Mouse (Mus musculus): ENCODE results near the gene Gm10670. TPM values are rescaled to one million over a fixed set of nuclear protein-coding genes. Genes with fewer than 3 reads are reported as not detected.
"Not testable (repeated sequence)": the region's sequence is repeated elsewhere in the genome, so short reads cannot be mapped to it uniquely, and the experiment has no call there.

Gm10670 gene
- not detected in 2 replicates for polyA plus RNA-seq (2016; fragmentation: Nextera tagmentation; extraction: Ambion mirVana)

DNA sequence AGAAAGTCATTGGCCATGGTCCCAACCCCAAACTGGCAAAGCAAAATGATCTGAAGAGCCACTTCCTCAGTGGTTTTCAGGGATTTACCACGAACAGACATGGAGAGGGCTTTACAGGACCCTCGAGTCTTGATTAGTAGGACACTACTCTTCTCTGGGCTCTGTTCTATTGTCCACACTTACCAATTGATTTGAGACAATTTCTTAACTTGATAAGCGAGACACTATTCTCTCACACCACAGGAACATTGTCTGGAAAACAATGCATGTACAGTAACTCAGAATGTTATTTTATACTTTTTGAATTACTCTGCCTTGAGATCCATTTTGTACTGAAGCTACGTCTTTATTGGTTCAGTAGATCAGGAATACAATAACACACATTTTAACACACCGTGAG, at the start of gene Gm10670:
Gm10670 (minus strand) TSS at position 101 of the 400 bp plus-strand sequence.
- H3K27ac ChIP-seq (replicated peaks); H3K4me3 ChIP-seq; H3K9me3 ChIP-seq; H3K36me3 ChIP-seq (replicated peaks); H3K27me3 ChIP-seq (replicated peaks; ENCODE audit: low read depth, poor library complexity, severe bottlenecking); H3K4me1 ChIP-seq; DNase-seq (ENCODE audit: low spot score): not testable (repeated sequence)
- no CpG with 5 or more reads among the region's 5 CpGs for WGBS

DNA sequence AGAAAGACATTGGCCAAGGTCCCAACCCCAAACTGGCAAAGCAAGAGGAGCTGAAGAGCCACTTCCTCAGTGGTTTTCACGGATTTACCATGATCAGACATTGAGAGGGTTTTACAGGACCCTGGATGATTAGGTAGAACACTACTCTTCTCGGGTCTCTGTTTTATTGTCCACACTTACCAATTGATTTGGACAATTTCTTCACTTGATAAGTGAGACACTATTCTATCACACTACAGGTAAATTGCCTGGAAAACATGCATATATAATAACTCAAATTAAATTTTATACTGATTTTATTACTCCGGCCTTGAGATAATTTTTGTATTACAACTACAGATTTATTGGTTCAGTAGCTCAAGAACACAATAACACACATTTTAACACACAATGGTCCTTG, 35.7 kb upstream of the Gm10670 start, which contains the start of gene Vmn1r103:
Vmn1r103 (minus strand) TSS at position 101 of the 400 bp plus-strand sequence.
- not testable (repeated sequence) for H3K9me3 ChIP-seq; H3K4me1 ChIP-seq; DNase-seq (ENCODE audit: low spot score); H3K27ac ChIP-seq (replicated peaks); H3K4me3 ChIP-seq; H3K36me3 ChIP-seq (replicated peaks); H3K27me3 ChIP-seq (replicated peaks; ENCODE audit: low read depth, poor library complexity, severe bottlenecking)
- whole genome bisulfite sequencing = no CpG with 5 or more reads among the region's 3 CpGs

DNA sequence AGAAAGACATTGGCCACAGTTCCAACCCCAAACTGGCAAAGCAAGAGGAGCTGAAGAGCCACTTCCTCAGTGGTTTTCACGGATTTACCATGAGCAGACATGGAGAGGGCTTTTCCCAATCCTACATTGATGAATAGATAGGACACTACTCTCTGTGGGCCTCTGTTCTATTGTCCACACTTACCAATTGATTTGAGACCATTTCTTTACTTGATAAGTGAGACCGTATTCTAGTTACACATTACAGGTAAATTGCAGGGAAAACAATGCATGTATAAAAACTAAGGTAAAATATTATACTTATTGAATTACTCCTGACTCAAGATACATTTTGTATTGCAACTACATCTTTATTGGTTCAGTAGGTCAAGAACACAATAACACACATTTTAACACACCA, 32.2 kb downstream of the Gm10670 start, which contains the start of gene Vmn1r101:
Vmn1r101 (minus strand) TSS at position 101 of the 400 bp plus-strand sequence.
- not testable (repeated sequence) for H3K4me1 ChIP-seq, H3K4me3 ChIP-seq
- WGBS = no CpG with 5 or more reads among the region's 2 CpGs

More for the DNA sequence above, 32.2 kb downstream of the Gm10670 start, which contains the start of gene Vmn1r101:
- not testable (repeated sequence) for DNase-seq (ENCODE audit: low spot score); H3K27ac ChIP-seq (replicated peaks); H3K36me3 ChIP-seq (replicated peaks); H3K9me3 ChIP-seq; H3K27me3 ChIP-seq (replicated peaks; ENCODE audit: low read depth, poor library complexity, severe bottlenecking)

Other genes with a start within 250 kb of the Gm10670 start
- gene Gm4498, start 241.1 kb downstream of the Gm10670 start, polyA plus RNA-seq (2016; fragmentation: Nextera tagmentation; extraction: Ambion mirVana) = not detected in 2 replicates
- not detected in 2 replicates for gene Gm5890, start 212.1 kb downstream of the Gm10670 start, polyA plus RNA-seq (2016; fragmentation: Nextera tagmentation; extraction: Ambion mirVana)
- not detected in 2 replicates for gene Gm4133, start 140.9 kb downstream of the Gm10670 start, polyA plus RNA-seq (2016; fragmentation: Nextera tagmentation; extraction: Ambion mirVana)
- gene Gm5728, start 99.5 kb downstream of the Gm10670 start, polyA plus RNA-seq (2016; fragmentation: Nextera tagmentation; extraction: Ambion mirVana) = not detected in 2 replicates
- gene Vmn1r100, start 57.0 kb downstream of the Gm10670 start, polyA plus RNA-seq (2016; fragmentation: Nextera tagmentation; extraction: Ambion mirVana) = not detected in 2 replicates
- gene Vmn1r101, start 32.3 kb downstream of the Gm10670 start, polyA plus RNA-seq (2016; fragmentation: Nextera tagmentation; extraction: Ambion mirVana) = not detected in 2 replicates
- gene Vmn1r103, start 35.6 kb upstream of the Gm10670 start, polyA plus RNA-seq (2016; fragmentation: Nextera tagmentation; extraction: Ambion mirVana) = not detected in 2 replicates
- gene Vmn1r104, start 58.9 kb upstream of the Gm10670 start, polyA plus RNA-seq (2016; fragmentation: Nextera tagmentation; extraction: Ambion mirVana) = not detected in 2 replicates
- gene Gm5726, start 70.8 kb upstream of the Gm10670 start, polyA plus RNA-seq (2016; fragmentation: Nextera tagmentation; extraction: Ambion mirVana) = not detected in 2 replicates
- not detected in 2 replicates for gene Gm4141, start 101.3 kb upstream of the Gm10670 start, polyA plus RNA-seq (2016; fragmentation: Nextera tagmentation; extraction: Ambion mirVana)
- not detected in 2 replicates for gene Gm4513, start 124.1 kb upstream of the Gm10670 start, polyA plus RNA-seq (2016; fragmentation: Nextera tagmentation; extraction: Ambion mirVana)
- not detected in 2 replicates for gene Vmn1r107, start 194.0 kb upstream of the Gm10670 start, polyA plus RNA-seq (2016; fragmentation: Nextera tagmentation; extraction: Ambion mirVana)
- not detected in 2 replicates for gene Vmn1r111, start 228.3 kb upstream of the Gm10670 start, polyA plus RNA-seq (2016; fragmentation: Nextera tagmentation; extraction: Ambion mirVana)